Mouse (Mus musculus): ENCODE data around the gene Nav3.

GRCm38 (mm10) chr10:110175874-110176273 is 280.1 kb downstream of the Nav3 start:
- no peak for TF ChIP-seq CTCF (IDR thresholded peaks at IDR 0.05; ENCODE audit: low read depth, low read length)
- TF ChIP-seq POLR2A (IDR thresholded peaks at IDR 0.05; ENCODE audit: borderline replicate concordance, low read depth, low read length) = no peak
